Mouse (Mus musculus): ENCODE results near the gene Pcif1.

- no peak for TF ChIP-seq CTCF (IDR thresholded peaks at IDR 0.05; ENCODE audit: low read depth, low read length)
- TF ChIP-seq GATA1 (IDR thresholded peaks at IDR 0.05; ENCODE audit: borderline replicate concordance, low read length): no peak
These were observed 48.1 kb upstream of the Pcif1 start for GRCm38 (mm10) chr2:164831029-164831428.

All from G1E (cell line).